Mouse (Mus musculus) adipocyte (in vitro differentiated cells): Measurements from ENCODE around the gene Agfg1.
"Not testable (repeated sequence)": the region's sequence is repeated elsewhere in the genome, so short reads cannot be mapped to it uniquely, and the experiment has no call there.

Experiments used
- DNase-seq: peaks from one replicate; pipeline ENCODE4 v3.0.0-alpha.2; 2016; ENCODE audit warnings: low spot score

The Agfg1 gene

DNA sequence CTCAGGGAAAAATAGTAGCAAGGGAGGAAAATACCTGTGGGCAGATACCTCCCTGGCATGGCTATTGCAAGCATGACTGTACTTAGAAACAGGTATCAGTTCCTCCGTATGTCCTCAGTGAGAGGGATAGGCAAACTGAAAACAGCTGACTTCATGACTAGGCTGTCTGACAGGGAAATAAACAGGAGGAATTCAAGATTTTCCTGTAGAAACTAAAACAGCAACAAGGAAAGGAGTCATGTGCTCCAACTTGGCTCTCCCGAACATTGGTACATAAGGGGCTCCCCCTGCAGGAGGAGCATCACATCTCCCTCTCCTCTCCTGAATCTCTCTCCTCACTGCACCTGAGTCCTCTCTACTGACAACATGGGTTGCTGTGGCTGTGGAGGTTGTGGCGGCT is 73.7 kb downstream of the Agfg1 start, which contains the start of gene A030005L19Rik:
A030005L19Rik (plus strand) TSS at position 301 of the 400 bp plus-strand sequence.
- no peak for DNase-seq

DNA sequence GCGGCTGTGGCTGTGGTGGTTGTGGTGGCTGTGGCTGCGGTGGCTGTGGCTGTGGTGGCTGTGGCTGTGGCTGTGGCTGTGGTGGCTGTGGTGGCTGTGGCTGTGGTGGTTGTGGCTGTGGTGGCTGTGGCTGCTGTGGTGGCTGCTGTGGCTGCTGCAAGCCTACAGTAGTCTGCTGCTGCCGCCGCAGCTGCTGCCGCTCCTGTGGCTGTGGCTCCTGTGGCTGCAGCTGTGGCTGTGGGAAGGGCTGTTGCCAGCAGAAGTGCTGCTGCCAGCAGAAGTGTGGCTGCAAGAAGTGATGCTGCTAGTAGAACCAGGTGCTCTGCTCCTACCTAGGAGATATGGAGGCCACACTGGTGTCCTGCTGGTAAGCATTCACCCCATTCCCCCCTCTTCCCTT is 74.2 kb downstream of the Agfg1 start:
- DNase-seq, result not testable (repeated sequence)

DNA sequence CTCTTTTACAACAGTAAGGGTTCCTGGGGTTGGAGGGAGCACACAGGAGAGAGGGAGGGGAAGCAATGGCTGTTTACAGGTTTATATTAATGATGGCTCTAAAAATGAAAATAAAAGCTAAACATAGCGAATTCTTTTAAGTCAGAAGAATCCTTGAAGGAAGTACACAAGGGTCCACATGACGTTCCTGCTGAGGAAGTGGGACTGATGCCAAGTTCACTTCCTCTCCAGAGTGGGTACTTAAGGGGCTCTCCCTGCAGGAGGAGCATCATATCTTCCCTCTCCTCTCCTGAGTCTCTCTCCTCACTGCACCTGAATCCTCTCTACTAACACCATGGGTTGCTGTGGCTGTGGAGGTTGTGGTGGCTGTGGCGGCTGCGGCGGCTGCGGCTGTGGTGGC is 85.4 kb downstream of the Agfg1 start, which contains the start of gene A030014E15Rik:
A030014E15Rik (plus strand) TSS at position 268 of the 400 bp plus-strand sequence.
- no peak for DNase-seq

DNA sequence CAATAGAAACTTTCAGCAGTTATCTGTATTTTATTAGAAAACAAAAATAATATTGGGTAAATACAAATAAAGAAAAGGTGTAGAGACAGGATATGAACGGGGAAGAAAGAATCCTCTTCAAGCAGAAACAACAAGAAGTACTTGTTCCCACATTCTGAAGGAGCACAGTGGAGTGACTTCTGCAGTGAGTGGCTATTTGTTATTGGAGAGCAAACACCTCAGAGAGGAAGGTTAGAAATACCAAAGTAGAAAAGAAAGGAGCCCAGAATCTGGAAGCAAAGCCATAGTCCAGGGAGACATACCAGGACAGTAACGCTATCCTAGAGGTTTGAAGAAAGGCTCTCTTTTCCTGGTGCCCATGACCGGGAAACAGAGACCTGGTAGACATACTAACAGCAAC is 91.3 kb downstream of the Agfg1 start:
- DNase-seq, result not testable (repeated sequence)

DNA sequence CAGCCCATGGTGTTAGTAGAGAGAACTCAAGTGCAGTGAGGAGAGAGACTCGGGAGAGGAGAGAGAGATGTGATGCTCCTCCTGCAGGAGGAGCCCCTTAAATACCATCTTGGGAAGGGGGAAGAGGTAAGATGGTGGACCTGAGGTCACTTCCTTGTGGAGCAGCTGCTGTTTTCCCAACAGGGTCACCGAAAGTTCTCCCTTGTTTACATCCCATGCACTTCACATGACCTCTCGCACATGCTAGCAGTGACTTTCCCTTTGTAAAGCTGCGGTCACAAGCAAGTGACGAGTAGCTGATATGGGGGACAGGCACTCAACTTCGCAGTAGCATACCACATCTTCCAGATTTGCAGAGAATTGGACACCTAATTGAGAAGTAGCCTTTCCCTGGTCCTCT is 92.0 kb downstream of the Agfg1 start, which contains the start of gene Gm6217:
Gm6217 (minus strand) TSS at position 74 of the 400 bp plus-strand sequence.
- DNase-seq, result not testable (repeated sequence)

DNA sequence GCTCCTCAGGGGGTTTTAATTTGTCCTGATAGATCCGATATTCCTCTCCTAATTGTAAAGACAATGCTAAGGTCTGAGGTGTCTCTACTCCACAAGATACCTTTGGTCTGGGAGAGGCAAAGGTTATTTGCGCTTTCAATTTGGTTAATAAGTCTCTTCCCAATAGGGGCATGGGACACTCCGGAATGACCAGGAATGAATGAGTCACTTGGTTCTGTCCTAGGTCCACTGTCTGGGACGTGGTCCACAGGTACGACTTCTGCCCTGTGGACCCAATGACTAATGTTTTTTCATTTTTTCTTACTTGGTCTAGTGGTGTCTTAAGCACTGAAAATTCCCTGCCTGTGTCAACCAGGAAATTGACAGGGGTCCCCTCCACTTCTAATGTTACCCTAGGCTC is 99.4 kb downstream of the Agfg1 start:
- DNase-seq, result no peak

DNA sequence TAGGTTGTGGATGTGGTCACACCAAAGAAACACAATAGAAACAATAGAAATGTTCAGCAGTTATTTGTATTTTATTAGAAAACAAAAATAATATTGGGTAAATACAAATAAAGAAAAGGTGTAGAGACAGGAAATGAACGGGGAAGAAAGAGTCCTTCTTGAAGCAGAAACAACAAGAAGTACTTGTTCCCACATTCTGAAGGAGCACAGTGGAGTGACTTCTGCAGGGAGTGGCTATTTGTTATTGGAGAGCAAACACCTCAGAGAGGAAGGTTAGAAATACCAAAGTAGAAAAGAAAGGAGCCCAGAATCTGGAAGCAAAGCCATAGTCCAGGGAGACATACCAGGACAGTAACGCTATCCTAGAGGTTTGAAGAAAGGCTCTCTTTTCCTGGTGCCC is 103.2 kb downstream of the Agfg1 start:
- not testable (repeated sequence) for DNase-seq

DNA sequence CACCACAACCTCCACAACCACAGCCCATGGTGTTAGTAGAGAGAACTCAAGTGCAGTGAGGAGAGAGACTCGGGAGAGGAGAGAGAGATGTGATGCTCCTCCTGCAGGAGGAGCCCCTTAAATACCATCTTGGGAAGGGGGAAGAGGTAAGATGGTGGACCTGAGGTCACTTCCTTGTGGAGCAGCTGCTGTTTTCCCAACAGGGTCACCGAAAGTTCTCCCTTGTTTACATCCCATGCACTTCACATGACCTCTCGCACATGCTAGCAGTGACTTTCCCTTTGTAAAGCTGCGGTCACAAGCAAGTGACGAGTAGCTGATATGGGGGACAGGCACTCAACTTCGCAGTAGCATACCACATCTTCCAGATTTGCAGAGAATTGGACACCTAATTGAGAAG is 104.0 kb downstream of the Agfg1 start, which contains the start of gene A030003K21Rik:
A030003K21Rik (minus strand) TSS at position 94 of the 400 bp plus-strand sequence.
- DNase-seq, result not testable (repeated sequence)

DNA sequence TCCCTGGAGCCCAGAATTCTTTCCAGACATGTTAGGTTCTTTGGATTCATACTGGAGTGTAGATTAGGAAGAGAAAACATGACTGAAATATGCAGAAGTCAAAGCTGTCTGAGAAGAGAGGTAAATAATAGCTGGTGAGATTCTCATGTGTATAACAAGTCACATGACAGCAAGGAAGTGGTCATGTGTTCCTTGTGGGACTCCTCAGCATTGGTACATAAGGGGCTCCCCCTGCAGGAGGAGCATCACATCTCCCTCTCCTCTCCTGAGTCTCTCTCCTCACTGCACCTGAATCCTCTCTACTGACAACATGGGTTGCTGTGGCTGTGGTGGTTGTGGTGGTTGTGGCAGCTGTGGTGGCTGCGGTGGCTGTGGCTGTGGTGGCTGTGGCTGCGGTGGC is 106.7 kb downstream of the Agfg1 start:
- DNase-seq, result not testable (repeated sequence)

DNA sequence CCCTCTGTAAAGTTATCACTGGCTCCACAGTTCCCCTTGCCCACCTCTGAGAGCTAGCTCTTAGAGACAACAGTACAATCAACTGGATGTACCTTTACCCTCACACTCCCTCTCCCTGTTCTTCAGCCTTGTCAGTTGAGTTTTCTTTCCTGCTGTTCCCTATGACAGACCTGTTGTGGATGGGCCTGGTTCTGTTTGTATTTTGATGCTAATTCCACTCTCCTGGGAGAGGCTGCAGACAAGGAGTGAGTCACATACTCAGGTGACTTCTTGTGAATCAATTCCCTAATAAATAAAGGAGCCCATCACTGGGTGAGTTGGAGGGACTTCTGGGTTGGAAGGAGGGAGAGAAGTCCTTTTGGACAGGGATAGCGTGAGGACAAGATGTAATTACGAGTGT is 109.3 kb downstream of the Agfg1 start:
- DNase-seq, result no peak
